Mouse (Mus musculus) central nervous system, embryonic 11.5 days (tissue): ENCODE measurements around the gene Ankrd31. TPM values are rescaled to one million over a fixed set of nuclear protein-coding genes. Genes with fewer than 3 reads are reported as not detected.

ENCODE experiments used
- polyA plus RNA-seq: library from polyadenylated mRNA; depleted of rRNA; stranded (reverse); fragments of >200 nt; gene quantifications from 2 replicates; pipeline ENCODE4 v1.2.3, GENCODE M21; 2012; rRNA removed

Ankrd31 gene
- 0.01 TPM in 1 of 2 replicates, not detected in the other for polyA plus RNA-seq

GRCm38 (mm10) chr13:96748109-96748845 lies at the start of gene Ankrd31:
Gene Ankrd31, plus strand, starts transcription at chr13:96748272.

DNA sequence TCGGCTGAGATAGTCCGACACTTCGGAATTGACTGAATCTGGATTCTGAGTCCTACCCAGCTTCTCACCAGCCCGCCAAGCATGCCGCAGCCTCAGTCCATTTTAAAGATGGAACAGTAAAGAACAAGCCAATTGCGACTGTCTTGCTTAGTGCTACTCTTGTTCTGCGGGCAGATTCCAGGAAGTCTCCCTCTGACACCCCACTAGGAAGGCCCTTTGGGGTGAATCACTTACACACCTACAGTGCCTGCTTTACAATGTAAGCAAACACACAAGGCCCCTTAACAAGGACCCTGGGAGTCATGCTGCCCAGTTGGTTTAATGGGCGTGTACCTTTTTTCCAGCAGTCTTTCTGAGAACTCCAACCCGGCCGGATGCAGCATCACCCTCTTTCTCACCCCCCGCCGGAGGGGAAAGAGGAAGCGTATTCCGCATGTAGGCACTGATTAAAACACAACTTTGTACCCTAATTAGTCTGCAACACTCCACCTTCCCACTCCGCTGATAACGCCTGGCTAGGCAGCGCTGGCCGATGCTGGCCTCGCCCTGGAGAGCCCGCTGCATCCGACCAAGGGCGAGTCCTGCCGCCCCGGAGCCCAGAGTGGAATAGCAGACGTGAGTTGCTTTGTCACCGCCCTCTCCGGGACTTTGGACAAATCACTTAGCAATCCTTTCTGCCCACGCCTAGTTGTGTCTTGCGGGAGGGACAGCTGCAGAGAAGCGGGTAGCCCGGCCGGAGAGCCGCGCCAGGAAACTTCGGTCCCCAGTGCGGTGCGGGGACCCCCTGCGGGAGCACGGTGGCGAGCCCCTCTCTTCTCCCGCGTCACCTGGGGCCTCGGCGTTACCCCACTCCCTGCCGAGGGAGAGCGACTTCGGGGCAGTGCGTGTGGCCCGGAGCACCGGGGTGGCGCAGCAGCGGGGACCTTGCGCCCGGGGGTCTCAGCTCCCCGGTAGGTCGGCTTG lies 176.2 kb downstream of the Ankrd31 start, which contains the start of gene Gcnt4:
Gcnt4 (plus strand) TSS at position 691 of the 963 bp plus-strand sequence.

Other genes with a start within 250 kb of the Ankrd31 start
- gene Polk, start 205.7 kb upstream of the Ankrd31 start, polyA plus RNA-seq, result 5.3 and 7.9 TPM in 2 replicates
- gene Col4a3bp, start 205.7 kb upstream of the Ankrd31 start, polyA plus RNA-seq, result 15.2 and 19.1 TPM in 2 replicates
- 108 and 181 TPM in 2 replicates for gene Hmgcr, start 77.3 kb upstream of the Ankrd31 start, polyA plus RNA-seq
- 0.18 and 0.39 TPM in 2 replicates for gene Gcnt4, start 176.4 kb downstream of the Ankrd31 start, polyA plus RNA-seq